Mouse (Mus musculus): ENCODE results near the gene F5.

The F5 gene

GRCm38 (mm10) chr1:164158571-164158970 lies 6.9 kb downstream of the F5 start:
- DNase-seq (ENCODE audit: low read depth, low spot score): no peak

GRCm38 (mm10) chr1:164159781-164160180 lies 8.1 kb downstream of the F5 start:
- DNase-seq (ENCODE audit: low read depth, low spot score): no peak

GRCm38 (mm10) chr1:164162745-164163144 lies 11.1 kb downstream of the F5 start:
- DNase-seq (ENCODE audit: low read depth, low spot score): no peak

- no peak for DNase-seq (ENCODE audit: low read depth, low spot score)
These were observed 17.2 kb downstream of the F5 start for GRCm38 (mm10) chr1:164168818-164169217.

GRCm38 (mm10) chr1:164170434-164170833 lies 18.8 kb downstream of the F5 start:
- DNase-seq (ENCODE audit: low read depth, low spot score): no peak

GRCm38 (mm10) chr1:164173145-164173544 lies 21.5 kb downstream of the F5 start:
- no peak for DNase-seq (ENCODE audit: low read depth, low spot score)

GRCm38 (mm10) chr1:164176856-164177255 lies 25.2 kb downstream of the F5 start:
- DNase-seq (ENCODE audit: low read depth, low spot score): no peak

GRCm38 (mm10) chr1:164178429-164178828 lies 26.8 kb downstream of the F5 start:
- DNase-seq (ENCODE audit: low read depth, low spot score): no peak

- peak; percentile 51 for DNase-seq (ENCODE audit: low read depth, low spot score)
These were observed 32.7 kb downstream of the F5 start for GRCm38 (mm10) chr1:164184142-164184870.

- DNase-seq (ENCODE audit: low read depth, low spot score): no peak
These were observed 33.2 kb downstream of the F5 start for GRCm38 (mm10) chr1:164184871-164185223.

GRCm38 (mm10) chr1:164185316-164185715 lies 33.7 kb downstream of the F5 start:
- no peak for DNase-seq (ENCODE audit: low read depth, low spot score)

- no peak for DNase-seq (ENCODE audit: low read depth, low spot score)
These were observed 35.4 kb downstream of the F5 start for GRCm38 (mm10) chr1:164187002-164187560.

- no peak for DNase-seq (ENCODE audit: low read depth, low spot score)
These were observed 47.9 kb downstream of the F5 start for GRCm38 (mm10) chr1:164199551-164199950.

GRCm38 (mm10) chr1:164208437-164208836 lies 56.8 kb downstream of the F5 start:
- no peak for DNase-seq (ENCODE audit: low read depth, low spot score)

GRCm38 (mm10) chr1:164210899-164211298 lies 59.3 kb downstream of the F5 start:
- no peak for DNase-seq (ENCODE audit: low read depth, low spot score)

GRCm38 (mm10) chr1:164212686-164213085 lies 61.0 kb downstream of the F5 start:
- DNase-seq (ENCODE audit: low read depth, low spot score): no peak

- DNase-seq (ENCODE audit: low read depth, low spot score): no peak
These were observed 62.6 kb downstream of the F5 start for GRCm38 (mm10) chr1:164214190-164214589.

GRCm38 (mm10) chr1:164215097-164215496 lies 63.5 kb downstream of the F5 start:
- DNase-seq (ENCODE audit: low read depth, low spot score): no peak

- no peak for DNase-seq (ENCODE audit: low read depth, low spot score)
These were observed 63.9 kb downstream of the F5 start for GRCm38 (mm10) chr1:164215540-164215939.

- no peak for DNase-seq (ENCODE audit: low read depth, low spot score)
These were observed 66.4 kb downstream of the F5 start for GRCm38 (mm10) chr1:164217791-164218685.

- DNase-seq (ENCODE audit: low read depth, low spot score): no peak
These were observed 68.6 kb downstream of the F5 start for GRCm38 (mm10) chr1:164220261-164220660.

- DNase-seq (ENCODE audit: low read depth, low spot score): no peak
These were observed 71.5 kb downstream of the F5 start for GRCm38 (mm10) chr1:164223089-164223488.
